Comparison of ENCODE assay signal across 14 mouse cellular contexts in the genomic region with DNA sequence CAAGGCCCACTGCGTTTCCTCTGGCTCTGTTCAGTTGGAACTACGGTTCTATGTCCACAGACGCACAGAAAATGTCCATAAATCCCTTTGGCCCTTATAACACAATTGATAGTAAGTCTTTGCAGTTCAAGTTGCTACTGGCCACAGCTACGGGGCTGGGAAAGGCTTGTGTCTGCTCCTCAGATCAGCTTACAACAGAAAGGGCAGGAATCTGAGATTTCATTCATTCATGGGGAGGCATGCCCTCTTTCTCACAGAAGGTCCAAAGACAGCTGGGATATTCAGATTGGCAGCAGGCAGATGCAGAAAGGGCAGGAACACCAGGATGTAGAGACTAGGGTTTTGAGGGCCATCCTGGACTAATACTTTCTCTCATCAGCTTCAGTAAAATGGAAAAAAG. TPM values are rescaled to one million over a fixed set of nuclear protein-coding genes. Genes with fewer than 3 reads are reported as not detected.
DNase-seq lines count a peak whose midpoint lies in the region; ATAC-seq lines count a peak whose summit lies in the region.
"Had no signal": no experiment of that assay in that cellular context is flagged by ENCODE, and none has a peak within 500 bp of the region (broad histone marks: within the 10 kb centered on the region; RNA-seq: fewer than 3 reads in every experiment).

No protein-coding gene starts in this region.

- no peak overlapping the region for H3K4me2 ChIP-seq in midbrain, embryonic 16.5 days (ENCODE audit: low read length)
- H3K4me2 ChIP-seq in hindbrain, embryonic 13.5 days, result no peak overlapping the region
- H3K4me2 ChIP-seq in liver, embryonic 16.5 days (ENCODE audit: low read depth, low read length), result no peak overlapping the region
- H3K4me2 ChIP-seq in stomach, embryonic 16.5 days (ENCODE audit: low read depth, low read length), result no peak overlapping the region
- H3K4me2 ChIP-seq: lung, embryonic 14.5 days had no signal

- no peak overlapping the region for H3K9ac ChIP-seq in midbrain, embryonic 16.5 days (ENCODE audit: low read depth, low read length)
- no peak overlapping the region for H3K9ac ChIP-seq in hindbrain, embryonic 13.5 days
- no peak overlapping the region for H3K9ac ChIP-seq in liver, embryonic 16.5 days (ENCODE audit: low read depth, low read length)
- H3K9ac ChIP-seq in stomach, embryonic 16.5 days (ENCODE audit: low read length), result no peak overlapping the region
- H3K9ac ChIP-seq: lung, embryonic 14.5 days had no signal

- H3K36me3 ChIP-seq in midbrain, embryonic 10.5 days, result no peaks in the 10 kb centered on the region
- H3K36me3 ChIP-seq in midbrain, embryonic 16.5 days (ENCODE audit: control insufficient read depth, insufficient read depth, low read length), result no peaks in the 10 kb centered on the region
- H3K36me3 ChIP-seq in hindbrain, embryonic 13.5 days, result no peaks in the 10 kb centered on the region
- H3K36me3 ChIP-seq in liver, embryonic 16.5 days (ENCODE audit: control insufficient read depth, insufficient read depth), result no peaks in the 10 kb centered on the region
- H3K36me3 ChIP-seq in stomach, embryonic 16.5 days (ENCODE audit: control insufficient read depth, insufficient read depth, low read length), result no peaks in the 10 kb centered on the region
- H3K36me3 ChIP-seq: heart, embryonic 10.5 days had no signal

- H3K27ac ChIP-seq in midbrain, embryonic 10.5 days (replicated peaks), result peak overlapping the region; percentile 82
- H3K27ac ChIP-seq in midbrain, embryonic 16.5 days (ENCODE audit: low read length), result no peak overlapping the region
- H3K27ac ChIP-seq in hindbrain, embryonic 13.5 days, result peak overlapping the region; percentile 46
- peak overlapping the region; percentile 37; the same call in 1 of the 2 replicates for H3K27ac ChIP-seq in liver, embryonic 16.5 days (ENCODE audit: low read length)
- H3K27ac ChIP-seq in stomach, embryonic 16.5 days (ENCODE audit: low read length), result 0 out of 2 replicates have a peak overlapping the region, but pooled peaks have one; percentile 2
- H3K27ac ChIP-seq: heart, embryonic 10.5 days had no signal

- 36% methylated on average over 4 of the region's 4 CpGs for WGBS in midbrain, embryonic 10.5 days
- WGBS in midbrain, embryonic 16.5 days, result 39% methylated on average over 4 of the region's 4 CpGs
- 36% methylated on average over 4 of the region's 4 CpGs for WGBS in hindbrain, embryonic 13.5 days
- WGBS in liver, embryonic 16.5 days (ENCODE audit: insufficient replicate concordance), result 57% methylated on average over 4 of the region's 4 CpGs
- 20% methylated on average over 4 of the region's 4 CpGs for WGBS in stomach, embryonic 16.5 days

- no peaks in the 10 kb centered on the region for H3K27me3 ChIP-seq in midbrain, embryonic 10.5 days (ENCODE audit: low read depth, poor library complexity, severe bottlenecking)
- H3K27me3 ChIP-seq in midbrain, embryonic 16.5 days (ENCODE audit: control insufficient read depth, insufficient read depth, low read depth, low read length), result no peaks in the 10 kb centered on the region
- H3K27me3 ChIP-seq in hindbrain, embryonic 13.5 days, result no peaks in the 10 kb centered on the region
- no peaks in the 10 kb centered on the region for H3K27me3 ChIP-seq in liver, embryonic 16.5 days (ENCODE audit: control insufficient read depth, insufficient read depth, low read depth, low read length)
- H3K27me3 ChIP-seq in stomach, embryonic 16.5 days (ENCODE audit: control insufficient read depth, insufficient read depth, low read length), result no peaks in the 10 kb centered on the region

- no peak for ATAC-seq in midbrain, embryonic 16.5 days
- ATAC-seq in hindbrain, embryonic 13.5 days (ENCODE audit: low FRiP score), result no peak
- no peak for ATAC-seq in liver, embryonic 16.5 days (ENCODE audit: low read depth)
- ATAC-seq in stomach, embryonic 16.5 days (ENCODE audit: insufficient read depth, low FRiP score), result no peak
- ATAC-seq: inflammation-experienced regulatory T-cells, adult 6 months had no signal

- no peak overlapping the region for H3K4me3 ChIP-seq in midbrain, embryonic 10.5 days
- H3K4me3 ChIP-seq in midbrain, embryonic 16.5 days (ENCODE audit: low read depth, low read length), result no peak overlapping the region
- H3K4me3 ChIP-seq in hindbrain, embryonic 13.5 days, result no peak overlapping the region
- no peak overlapping the region for H3K4me3 ChIP-seq in liver, embryonic 16.5 days (ENCODE audit: low read depth, low read length)
- H3K4me3 ChIP-seq in stomach, embryonic 16.5 days (replicated peaks; ENCODE audit: low read length), result no peak overlapping the region
- H3K4me3 ChIP-seq: heart, embryonic 10.5 days had no signal

- H3K9me3 ChIP-seq in midbrain, embryonic 10.5 days (replicated peaks), result peaks cover 3% of the 10 kb centered on the region; the same call in 1 of the 2 replicates
- no peaks in the 10 kb centered on the region for H3K9me3 ChIP-seq in midbrain, embryonic 16.5 days (replicated peaks; ENCODE audit: control insufficient read depth, low read length, poor library complexity, severe bottlenecking)
- H3K9me3 ChIP-seq in hindbrain, embryonic 13.5 days, result no peaks in the 10 kb centered on the region
- no peaks in the 10 kb centered on the region for H3K9me3 ChIP-seq in liver, embryonic 16.5 days (replicated peaks; ENCODE audit: control insufficient read depth, low read length)
- no peaks in the 10 kb centered on the region for H3K9me3 ChIP-seq in stomach, embryonic 16.5 days (replicated peaks; ENCODE audit: control insufficient read depth, low read length)
- H3K9me3 ChIP-seq: heart, embryonic 10.5 days had no signal

- H3K4me1 ChIP-seq in midbrain, embryonic 10.5 days, result peaks cover 48% of the 10 kb centered on the region
- peaks cover 7% of the 10 kb centered on the region for H3K4me1 ChIP-seq in midbrain, embryonic 16.5 days (ENCODE audit: control insufficient read depth, insufficient read depth, low read length)
- peaks cover 17% of the 10 kb centered on the region for H3K4me1 ChIP-seq in hindbrain, embryonic 13.5 days (replicated peaks)
- H3K4me1 ChIP-seq in liver, embryonic 16.5 days (ENCODE audit: control insufficient read depth, low read depth, low read length), result no peaks in the 10 kb centered on the region
- peaks cover 19% of the 10 kb centered on the region for H3K4me1 ChIP-seq in stomach, embryonic 16.5 days (ENCODE audit: control insufficient read depth, insufficient read depth, low read length)

- DNase-seq in midbrain, embryonic 10.5 days (ENCODE audit: low spot score), result no peak
- DNase-seq in adrenal gland, postnatal 4 days (ENCODE audit: low spot score in 2 of 2), result no peak
- no peak for DNase-seq in heart, adult 8-10 months (ENCODE audit: low spot score)
- DNase-seq: adrenal gland, postnatal 36 days; cerebellum, adult 8-10 months; lung, embryonic 14.5 days; retina, postnatal 1 day; thymus, adult 2 months had no signal

RNA-seq across cellular contexts. Expression of a gene that starts 43.9 kb away (rescaled TPM):
- polyA plus RNA-seq in midbrain, embryonic 10.5 days (2016; fragmentation: Nextera tagmentation; extraction: Ambion mirVana), result 5.9 and 8.6 TPM in 2 replicates
- polyA plus RNA-seq in midbrain, embryonic 16.5 days (2015; fragmentation: Nextera tagmentation; extraction: Ambion mirVana), result 2.6 and 3.2 TPM in 2 replicates
- 3.3 and 3.6 TPM in 2 replicates for polyA plus RNA-seq in hindbrain, embryonic 13.5 days (2015; fragmentation: Nextera tagmentation; extraction: Ambion mirVana)
- 1.0 and 1.2 TPM in 2 replicates for polyA plus RNA-seq in liver, embryonic 16.5 days (2015; fragmentation: Nextera tagmentation; extraction: Ambion mirVana)
- polyA plus RNA-seq in stomach, embryonic 16.5 days (2015; fragmentation: Nextera tagmentation; extraction: Ambion mirVana), result 5.3 and 5.8 TPM in 2 replicates
- total RNA-seq in adrenal gland, postnatal 4 days (2021), result 10 to 100 TPM; 23.6 to 28.7 TPM
- 1 to 10 TPM; 6.2 to 8.5 (median 7.6) TPM for total RNA-seq in heart, adult 8-10 months (2022)
